Mouse (Mus musculus) mature B cell (primary cell): ENCODE measurements around the gene Rhbdf2.

Source experiments
- in situ Hi-C: fragments of 300-500 bp; cut with MboI; formaldehyde crosslinking; loops from 2 replicates; pipeline ENCODE4 v1.14.3; 2019

Rhbdf2 gene

GRCm38 (mm10) chr11:116659027-116659621 is 32.3 kb upstream of the Rhbdf2 start:
- in situ Hi-C loops, result no loop called here

GRCm38 (mm10) chr11:116658238-116658637 is 31.4 kb upstream of the Rhbdf2 start:
- in situ Hi-C loops, result no loop called here

- in situ Hi-C loops, result no loop called here
Observed at GRCm38 (mm10) chr11:116657311-116658223, 30.7 kb upstream of the Rhbdf2 start.

- in situ Hi-C loops, result no loop called here
Observed at GRCm38 (mm10) chr11:116656348-116657191, 29.8 kb upstream of the Rhbdf2 start.

GRCm38 (mm10) chr11:116654255-116654821 is 27.5 kb upstream of the Rhbdf2 start, which contains the start of gene Cygb:
Gene Cygb, minus strand, starts transcription at chr11:116654313.
- in situ Hi-C loops, result no loop called here

GRCm38 (mm10) chr11:116653709-116654221 is 26.9 kb upstream of the Rhbdf2 start:
- in situ Hi-C loops, result no loop called here

GRCm38 (mm10) chr11:116653234-116653633 is 26.4 kb upstream of the Rhbdf2 start, which contains the start of gene Prcd:
Gene Prcd, plus strand, starts transcription at chr11:116653534.
- in situ Hi-C loops, result no loop called here

- in situ Hi-C loops, result no loop called here
Observed at GRCm38 (mm10) chr11:116652330-116653098, 25.7 kb upstream of the Rhbdf2 start.

- in situ Hi-C loops, result no loop called here
Observed at GRCm38 (mm10) chr11:116651339-116651738, 24.5 kb upstream of the Rhbdf2 start.

- in situ Hi-C loops, result no loop called here
Observed at GRCm38 (mm10) chr11:116650811-116651210, 24.0 kb upstream of the Rhbdf2 start.

- in situ Hi-C loops, result loop anchor here (10.0 kb wide), 1 partner anchor 155 kb away; no protein-coding TSS in a partner anchor
Observed at GRCm38 (mm10) chr11:116649711-116650337, 23.0 kb upstream of the Rhbdf2 start.

- in situ Hi-C loops, result loop anchor here (10.0 kb wide), 1 partner anchor 156 kb away; no protein-coding TSS in a partner anchor
Observed at GRCm38 (mm10) chr11:116648976-116649375, 22.2 kb upstream of the Rhbdf2 start.

- in situ Hi-C loops, result loop anchor here (10.0 kb wide), 1 partner anchor 156 kb away; no protein-coding TSS in a partner anchor
Observed at GRCm38 (mm10) chr11:116648213-116648921, 21.5 kb upstream of the Rhbdf2 start.

GRCm38 (mm10) chr11:116647340-116647991 is 20.6 kb upstream of the Rhbdf2 start:
- in situ Hi-C loops, result loop anchor here (10.0 kb wide), 1 partner anchor 157 kb away; no protein-coding TSS in a partner anchor

- in situ Hi-C loops, result loop anchor here (10.0 kb wide), 1 partner anchor 158 kb away; no protein-coding TSS in a partner anchor
Observed at GRCm38 (mm10) chr11:116646771-116647170, 20.0 kb upstream of the Rhbdf2 start.

GRCm38 (mm10) chr11:116646136-116646535 is 19.3 kb upstream of the Rhbdf2 start:
- in situ Hi-C loops, result loop anchor here (10.0 kb wide), 1 partner anchor 159 kb away; no protein-coding TSS in a partner anchor

GRCm38 (mm10) chr11:116645446-116646110 is 18.8 kb upstream of the Rhbdf2 start:
- in situ Hi-C loops, result loop anchor here (10.0 kb wide), 1 partner anchor 159 kb away; no protein-coding TSS in a partner anchor
